Mouse (Mus musculus) activated CD4-positive, CD25-positive, alpha-beta regulatory T cell, adult 9 weeks (primary cell): ENCODE measurements around the gene Mrgprb3. TPM values are rescaled to one million over a fixed set of nuclear protein-coding genes. Genes with fewer than 3 reads are reported as not detected.

Source experiments
- polyA plus RNA-seq: library from polyadenylated mRNA; unstranded; fragments of 100-300 nt; shearing (Covaris generic); gene quantifications from one replicate; pipeline ENCODE4 v1.2.1, GENCODE M21; 2017

Gene Mrgprb3
- polyA plus RNA-seq, result not detected

GRCm38 (mm10) chr7:48643711-48644110, at the start of gene Mrgprb3:
Gene Mrgprb3 (minus strand): TSS chr7:48643811.

Other genes with a start within 250 kb of the Mrgprb3 start
- gene Mrgprb1, start 187.5 kb downstream of the Mrgprb3 start, polyA plus RNA-seq, result 0.21 TPM
- 0.06 TPM for gene Mrgprx2, start 144.5 kb downstream of the Mrgprb3 start, polyA plus RNA-seq
- gene Mrgprb2, start 85.7 kb downstream of the Mrgprb3 start, polyA plus RNA-seq, result not detected
- 35.2 TPM for gene Zdhhc13, start 145.2 kb upstream of the Mrgprb3 start, polyA plus RNA-seq
- gene Csrp3, start 204.2 kb upstream of the Mrgprb3 start, polyA plus RNA-seq, result not detected
- gene E2f8, start 237.8 kb upstream of the Mrgprb3 start, polyA plus RNA-seq, result 2.4 TPM